Mouse (Mus musculus): ENCODE measurements around the gene Zmym3.
"Not testable (repeated sequence)": the region's sequence is repeated elsewhere in the genome, so short reads cannot be mapped to it uniquely, and the experiment has no call there.

Gene Zmym3

DNA sequence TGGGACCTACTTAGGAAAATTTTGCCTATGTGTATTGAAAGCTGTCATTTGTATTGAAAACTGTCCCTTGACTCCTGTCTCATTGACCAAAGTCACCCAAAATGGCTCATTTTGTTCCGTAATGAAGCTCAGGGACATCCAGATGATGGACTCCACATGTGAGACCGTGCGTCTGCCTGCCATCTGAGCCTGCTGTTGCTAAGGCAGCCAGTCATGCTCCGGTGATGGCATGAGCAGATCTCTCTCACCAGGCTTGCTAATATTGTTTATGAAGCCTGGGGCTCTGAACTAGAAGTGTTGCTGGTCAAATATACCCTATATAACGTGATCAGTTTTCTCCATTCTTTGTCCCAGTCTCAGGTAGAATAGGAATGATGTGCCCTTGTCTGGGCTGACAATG lies 47.7 kb downstream of the Zmym3 start:
- no peak for DNase-seq

DNA sequence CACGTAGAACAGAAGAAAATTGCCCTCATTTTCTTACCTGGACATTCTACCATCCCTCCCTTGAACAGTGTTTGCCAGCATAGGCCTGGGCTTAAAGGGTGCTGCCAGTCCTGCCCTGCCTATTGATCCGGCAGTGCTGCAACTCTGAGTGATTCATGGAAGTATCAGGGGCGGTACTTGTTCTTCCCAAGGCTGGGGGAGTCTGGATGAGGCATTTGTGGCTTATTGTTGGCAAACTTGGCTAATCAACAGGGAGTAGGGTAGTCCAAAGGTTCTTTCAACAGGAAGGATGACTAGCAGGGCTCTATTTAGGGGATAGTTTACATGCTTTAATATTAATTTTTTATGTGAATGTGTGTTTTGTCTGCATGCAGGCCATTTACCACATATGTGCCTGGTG lies 50.1 kb downstream of the Zmym3 start:
- DNase-seq, result no peak

DNA sequence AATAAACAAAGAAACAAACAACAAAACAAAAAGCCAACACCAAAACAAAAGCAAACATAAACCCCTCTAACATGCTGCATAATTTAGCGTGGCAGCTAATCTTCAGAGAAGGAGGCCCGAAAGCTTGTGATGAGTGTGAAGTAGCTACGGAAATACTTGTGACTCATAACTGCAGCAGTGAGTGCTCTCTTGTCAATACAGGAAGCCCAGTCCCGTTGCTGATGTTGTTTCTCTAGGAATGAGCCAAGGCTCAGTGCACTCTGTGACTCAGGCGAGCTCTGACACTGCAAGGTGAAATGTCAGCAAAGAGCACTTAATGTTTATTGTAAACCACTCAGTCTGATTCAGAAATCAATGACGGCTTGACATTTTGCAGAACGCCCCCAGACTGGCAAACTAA lies 51.6 kb downstream of the Zmym3 start:
- DNase-seq, result no peak

DNA sequence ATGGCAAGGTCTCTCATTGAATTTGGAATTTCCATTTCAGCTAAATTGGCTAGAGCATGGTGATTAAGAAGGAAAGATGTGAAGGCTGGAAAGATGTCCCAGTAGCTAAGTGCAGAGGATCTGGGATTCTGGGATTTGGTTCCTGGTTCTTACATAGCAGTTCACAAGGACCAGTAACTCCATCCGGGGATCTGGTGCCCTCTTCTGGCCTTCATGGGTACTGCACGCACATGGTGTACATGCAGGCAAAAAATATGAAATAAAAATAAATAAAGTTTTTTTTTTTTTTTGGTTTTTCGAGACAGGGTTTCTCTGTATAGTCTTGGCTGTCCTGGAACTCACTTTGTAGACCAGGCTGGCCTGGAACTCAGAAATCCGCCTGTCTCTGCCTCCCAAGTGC lies 61.7 kb downstream of the Zmym3 start:
- not testable (repeated sequence) for DNase-seq

All from cerebellum, adult 9-10 months (tissue).